Mouse (Mus musculus) stomach, embryonic 16.5 days (tissue): ENCODE data around the gene Tmem88b. TPM values are rescaled to one million over a fixed set of nuclear protein-coding genes. Genes with fewer than 3 reads are reported as not detected.

Experiments used
- ATAC-seq: fragments of 200-750 bp; cut with Nextera tagmentation; 2 replicates; pipeline ENCODE4 v1.8.0; 2017; ENCODE audit warnings: moderate number of reproducible peaks, moderate TSS enrichment; ENCODE audit not compliant: insufficient read depth, low FRiP score
- H3K27ac ChIP-seq: fragments of 300-500 bp; sonication (generic); 2 replicates; pipeline ENCODE4 v1.5.1; 2014; ENCODE audit warnings: low read length
- H3K27me3 ChIP-seq: fragments of 300-500 bp; sonication (generic); 2 replicates; pipeline ENCODE4 v1.6.1; 2014; ENCODE audit warnings: low read length, control low read depth, mixed read lengths; ENCODE audit not compliant: control insufficient read depth, insufficient read depth
- H3K36me3 ChIP-seq: fragments of 300-500 bp; sonication (generic); 2 replicates; pipeline ENCODE4 v1.6.1; 2014; ENCODE audit warnings: low read length; ENCODE audit not compliant: control insufficient read depth, insufficient read depth
- H3K4me1 ChIP-seq: fragments of 300-500 bp; sonication (generic); 2 replicates; pipeline ENCODE4 v1.6.1; 2014; ENCODE audit warnings: low read length, control low read depth, mixed read lengths; ENCODE audit not compliant: control insufficient read depth, insufficient read depth
- H3K4me2 ChIP-seq: fragments of 300-500 bp; sonication (generic); 2 replicates; pipeline ENCODE4 v1.6.1; 2014; ENCODE audit warnings: low read depth, low read length, mixed read lengths
- H3K4me3 ChIP-seq: fragments of 300-500 bp; sonication (generic); replicated peaks from 2 replicates; pipeline ENCODE4 v1.5.1; 2014; ENCODE audit warnings: mild to moderate bottlenecking, low read length
- H3K9ac ChIP-seq: fragments of 300-500 bp; sonication (generic); 2 replicates; pipeline ENCODE4 v1.6.1; 2014; ENCODE audit warnings: low read length
- H3K9me3 ChIP-seq: fragments of 300-500 bp; sonication (generic); replicated peaks from 2 replicates; pipeline ENCODE4 v1.6.1; 2016; ENCODE audit warnings: low read length, control low read depth; ENCODE audit not compliant: control insufficient read depth
- WGBS: fragments of 180-500 bp; shearing (Covaris S2); extraction: QIAGEN DNeasy Blood & Tissue Kit; methylation state at CpG from one replicate; pipeline ENCODE4 v1.1.7; 2014; 5-methylcytosine and 5-hydroxymethylcytosine counted together
- polyA plus RNA-seq: library from polyadenylated mRNA; unstranded; fragments of >200 nt; fragmentation: Nextera tagmentation; extraction: Ambion mirVana; gene quantifications from 2 replicates; pipeline ENCODE4 v1.2.1, GENCODE M21; 2015

Gene Tmem88b
- polyA plus RNA-seq = 0.35 and 0.43 TPM in 2 replicates

GRCm38 (mm10) chr4:155785819-155786218, at the start of gene Tmem88b:
Gene Tmem88b (minus strand): TSS chr4:155785874.
- H3K9me3 ChIP-seq = no peaks in the 10 kb centered on the region
- H3K36me3 ChIP-seq = no peaks in the 10 kb centered on the region
- H3K9ac ChIP-seq = peak within 1 kb of the TSS; percentile 92
- peak within 1 kb of the TSS; percentile 68 for H3K4me3 ChIP-seq
- peak within 1 kb of the TSS; percentile 76 for H3K4me2 ChIP-seq
- H3K27me3 ChIP-seq = no peaks in the 10 kb centered on the region
- WGBS = 67% methylated on average over 5 of the region's 5 CpGs
- H3K4me1 ChIP-seq = peaks cover 6% of the 10 kb centered on the region; the same call in 1 of the 2 replicates
- H3K27ac ChIP-seq = no peak within 1 kb of the TSS
- ATAC-seq = no peak

- H3K9ac ChIP-seq = no peak overlapping the region
- peak overlapping the region; percentile 51 for H3K27ac ChIP-seq
- peaks cover 35% of the 10 kb centered on the region for H3K4me1 ChIP-seq
- ATAC-seq = peak; percentile 30; the same call in 1 of the 2 replicates
- H3K4me2 ChIP-seq = no peak overlapping the region
- no peaks in the 10 kb centered on the region for H3K27me3 ChIP-seq
- H3K36me3 ChIP-seq = 0 out of 2 replicates have a peak, but pooled peaks cover 3% of the 10 kb centered on the region
- no peaks in the 10 kb centered on the region for H3K9me3 ChIP-seq
- no peak overlapping the region for H3K4me3 ChIP-seq
- 20% methylated on average over 2 of the region's 2 CpGs for WGBS
Observed at GRCm38 (mm10) chr4:155833836-155834235, 48.2 kb upstream of the Tmem88b start.

- Histone ChIP-seq H3K27ac (no peak overlapping the region), H3K4me3 (no peak overlapping the region), H3K9me3 (no peaks in the 10 kb centered on the region), H3K4me2 (no peak overlapping the region), H3K27me3 (no peaks in the 10 kb centered on the region), H3K4me1 (peaks cover 30% of the 10 kb centered on the region), H3K9ac (no peak overlapping the region), H3K36me3 (0 out of 2 replicates have a peak, but pooled peaks cover 3% of the 10 kb centered on the region)
- WGBS = 74% methylated on average over 4 of the region's 4 CpGs
- no peak for ATAC-seq
Observed at GRCm38 (mm10) chr4:155833234-155833633, 47.6 kb upstream of the Tmem88b start.

GRCm38 (mm10) chr4:155832321-155832720, 46.6 kb upstream of the Tmem88b start:
- Histone ChIP-seq H3K4me3 (peak overlapping the region; percentile 88), H3K9ac (peak overlapping the region; percentile 93), H3K9me3 (no peaks in the 10 kb centered on the region), H3K4me2 (peak overlapping the region; percentile 98), H3K4me1 (peaks cover 21% of the 10 kb centered on the region), H3K27ac (peak overlapping the region; percentile 96), H3K27me3 (no peaks in the 10 kb centered on the region), H3K36me3 (0 out of 2 replicates have a peak, but pooled peaks cover 8% of the 10 kb centered on the region)
- 51% methylated on average over 10 of the region's 10 CpGs for WGBS
- no peak for ATAC-seq

GRCm38 (mm10) chr4:155831831-155832230, 46.2 kb upstream of the Tmem88b start:
- under 1% methylated on average over 25 of the region's 25 CpGs for WGBS

GRCm38 (mm10) chr4:155831205-155831766, 45.6 kb upstream of the Tmem88b start, which contains the start of gene Aurkaip1:
Gene Aurkaip1 (plus strand): TSS chr4:155831272.
- under 1% methylated on average over 49 of the region's 49 CpGs for WGBS
- H3K4me2 ChIP-seq = peak within 1 kb of the TSS; percentile 98
- H3K27ac ChIP-seq = peak within 1 kb of the TSS; percentile 96
- no peaks in the 10 kb centered on the region for H3K9me3 ChIP-seq
- 0 out of 2 replicates have a peak, but pooled peaks cover 8% of the 10 kb centered on the region for H3K36me3 ChIP-seq
- ATAC-seq = peak; percentile 95
- H3K4me3 ChIP-seq = peak within 1 kb of the TSS; percentile 88
- no peaks in the 10 kb centered on the region for H3K27me3 ChIP-seq
- peak within 1 kb of the TSS; percentile 93 for H3K9ac ChIP-seq
- peaks cover 21% of the 10 kb centered on the region for H3K4me1 ChIP-seq

More at GRCm38 (mm10) chr4:155831831-155832230, 46.2 kb upstream of the Tmem88b start:
- peak overlapping the region; percentile 93 for H3K9ac ChIP-seq
- H3K9me3 ChIP-seq = no peaks in the 10 kb centered on the region
- H3K4me1 ChIP-seq = peaks cover 21% of the 10 kb centered on the region
- H3K27ac ChIP-seq = peak overlapping the region; percentile 96
- H3K36me3 ChIP-seq = 0 out of 2 replicates have a peak, but pooled peaks cover 8% of the 10 kb centered on the region
- ATAC-seq = peak; percentile 1
- H3K4me3 ChIP-seq = peak overlapping the region; percentile 88
- H3K4me2 ChIP-seq = peak overlapping the region; percentile 98
- no peaks in the 10 kb centered on the region for H3K27me3 ChIP-seq

- 51% methylated on average over 8 of the region's 8 CpGs for WGBS
- H3K36me3 ChIP-seq = peaks cover 10% of the 10 kb centered on the region; the same call in 1 of the 2 replicates
- H3K27ac ChIP-seq = peak overlapping the region; percentile 96
- peak overlapping the region; percentile 98 for H3K4me2 ChIP-seq
- no peaks in the 10 kb centered on the region for H3K9me3 ChIP-seq
- peak overlapping the region; percentile 55 for H3K9ac ChIP-seq
- H3K27me3 ChIP-seq = no peaks in the 10 kb centered on the region
- H3K4me3 ChIP-seq = peak overlapping the region; percentile 88
- no peak for ATAC-seq
- H3K4me1 ChIP-seq = peaks cover 21% of the 10 kb centered on the region
Observed at GRCm38 (mm10) chr4:155830596-155830995, 44.9 kb upstream of the Tmem88b start.

- no peak overlapping the region for H3K9ac ChIP-seq
- WGBS = 87% methylated on average over 4 of the region's 4 CpGs
- no peaks in the 10 kb centered on the region for H3K27me3 ChIP-seq
- ATAC-seq = no peak
- H3K4me3 ChIP-seq = no peak overlapping the region
- peaks cover 21% of the 10 kb centered on the region for H3K4me1 ChIP-seq
- no peak overlapping the region for H3K4me2 ChIP-seq
- H3K9me3 ChIP-seq = no peaks in the 10 kb centered on the region
- H3K27ac ChIP-seq = no peak overlapping the region
- peaks cover 16% of the 10 kb centered on the region; the same call in 1 of the 2 replicates for H3K36me3 ChIP-seq
Observed at GRCm38 (mm10) chr4:155829866-155830265, 44.2 kb upstream of the Tmem88b start.

GRCm38 (mm10) chr4:155823443-155823842, 37.8 kb upstream of the Tmem88b start:
- Histone ChIP-seq H3K4me2 (no peak overlapping the region), H3K27me3 (no peaks in the 10 kb centered on the region), H3K36me3 (peaks cover 64% of the 10 kb centered on the region), H3K4me1 (no peaks in the 10 kb centered on the region), H3K9me3 (no peaks in the 10 kb centered on the region), H3K9ac (no peak overlapping the region), H3K27ac (no peak overlapping the region), H3K4me3 (no peak overlapping the region)
- no peak for ATAC-seq
- 93% methylated on average over 16 of the region's 16 CpGs for WGBS
